Mouse (Mus musculus) right cerebral cortex, postnatal 36 days (tissue): ENCODE data around the gene Ddit4.

Source experiments
- DNase-seq, 2 experiments: peaks; one replicate each; pipeline ENCODE4 v3.0.0; 2022; ENCODE audit warnings: low spot score in 2 of 2, mixed read lengths in 1 of 2

Ddit4 gene

DNA sequence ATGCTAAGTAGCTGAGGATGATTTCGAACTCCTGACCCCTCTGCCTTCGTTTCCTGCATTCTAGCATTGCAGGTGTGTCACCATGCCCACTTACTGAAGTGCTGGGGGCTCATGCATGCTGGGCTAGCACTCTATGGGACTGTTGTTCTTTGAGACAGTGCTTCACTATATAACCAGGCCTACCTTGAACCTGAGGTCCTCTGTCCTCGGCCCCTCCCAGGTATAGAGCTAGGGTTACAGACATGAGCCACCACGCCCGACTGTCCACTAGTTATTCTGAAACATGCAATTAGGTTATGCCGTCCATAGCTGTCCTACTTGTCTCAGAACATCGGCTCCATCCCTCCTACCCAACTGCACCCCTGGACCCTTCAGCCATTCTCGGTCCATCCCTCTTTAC, 20.2 kb upstream of the Ddit4 start:
- DNase-seq: no peak

DNA sequence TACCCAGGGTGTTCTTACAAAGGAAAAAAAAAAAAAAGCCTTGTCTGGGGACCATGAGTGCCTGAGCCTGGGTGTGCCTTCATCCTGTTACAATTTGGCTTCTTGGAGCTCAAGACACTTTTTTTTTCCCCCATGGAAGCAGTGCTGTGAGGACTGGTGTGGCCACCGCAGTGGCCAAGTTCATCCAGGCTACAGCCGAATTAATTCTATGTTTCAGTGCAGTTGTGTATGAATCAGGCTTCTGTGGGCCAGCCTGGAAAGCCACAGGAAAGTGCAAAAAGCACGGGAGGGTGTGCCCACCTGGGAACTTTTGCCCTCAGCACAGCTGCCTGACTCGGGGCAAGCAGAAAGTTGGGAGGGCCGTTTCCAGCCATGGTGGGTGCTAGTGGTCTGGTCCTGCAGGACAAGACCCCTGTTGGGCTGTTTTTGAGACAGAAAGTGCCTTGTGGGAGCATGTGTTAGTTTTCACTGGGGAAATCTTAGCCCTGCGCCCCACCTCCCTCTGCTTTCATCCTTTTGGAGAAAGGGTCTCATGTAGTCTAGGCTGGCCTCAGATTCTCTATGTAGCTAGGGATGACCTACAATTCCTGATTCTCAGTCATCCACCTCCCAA, 18.9 kb upstream of the Ddit4 start:
- no peak for DNase-seq

DNA sequence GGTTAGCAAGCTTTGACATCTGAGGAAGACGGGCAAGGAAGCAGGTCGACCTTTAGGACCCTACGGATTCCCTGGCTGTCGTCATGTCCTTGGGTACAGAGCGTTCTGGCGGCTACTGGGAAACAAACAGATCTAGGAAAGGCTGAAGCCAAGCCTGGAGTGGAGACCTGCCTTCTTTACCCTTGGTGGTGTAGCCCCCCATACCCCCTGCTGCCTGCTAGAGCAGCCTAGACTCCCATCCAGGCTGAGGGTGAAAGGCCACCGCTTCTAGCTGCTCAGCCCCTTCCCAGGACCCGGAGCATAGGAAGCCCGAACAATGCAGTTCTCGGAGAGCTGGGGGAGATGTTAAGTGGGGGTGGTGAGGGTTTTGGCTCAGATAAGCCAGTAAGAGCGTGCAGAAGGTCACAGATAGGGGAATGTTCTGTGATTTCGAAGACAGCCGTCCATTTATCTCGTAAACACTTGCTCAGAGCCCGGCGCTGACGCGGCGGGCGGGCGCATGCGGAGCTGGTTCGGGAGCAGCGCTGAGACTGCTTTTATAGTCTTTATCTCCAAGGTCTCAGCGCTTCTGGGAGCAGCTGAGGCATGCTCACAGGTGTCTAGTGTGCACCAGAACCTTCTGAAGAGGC, 18.3 kb upstream of the Ddit4 start:
- DNase-seq: peak; percentile 75 to 88

DNA sequence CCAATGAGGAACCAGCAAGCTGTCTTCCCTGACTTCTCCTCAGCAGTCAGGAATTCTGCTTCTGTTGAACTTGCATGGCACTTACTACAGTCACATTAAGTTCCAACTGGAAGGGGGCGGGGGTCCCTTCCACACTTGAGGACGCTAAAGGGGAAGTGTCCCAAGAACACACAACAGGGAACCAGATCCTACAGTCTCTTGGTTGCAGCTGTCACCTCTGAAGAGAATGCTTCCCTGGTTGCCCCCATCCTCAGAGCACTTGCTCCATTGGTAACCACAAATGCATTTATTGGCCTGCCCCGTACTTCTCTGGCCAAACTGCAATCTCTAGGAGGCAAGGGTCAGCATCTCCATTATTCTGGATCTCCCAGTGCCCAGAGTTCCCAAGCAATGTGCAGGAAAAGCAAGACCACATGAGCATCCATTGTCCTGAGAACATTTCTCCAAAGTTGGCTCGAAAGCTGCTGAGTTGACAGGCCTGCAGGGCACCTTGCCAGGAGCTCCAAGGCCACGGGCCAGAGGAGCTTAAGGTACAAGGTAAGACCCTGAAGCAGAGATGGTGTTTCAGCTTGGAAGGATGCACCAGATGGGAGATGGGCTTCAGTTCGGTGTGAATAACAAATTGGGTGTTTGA, 15.8 kb upstream of the Ddit4 start:
- no peak for DNase-seq

DNA sequence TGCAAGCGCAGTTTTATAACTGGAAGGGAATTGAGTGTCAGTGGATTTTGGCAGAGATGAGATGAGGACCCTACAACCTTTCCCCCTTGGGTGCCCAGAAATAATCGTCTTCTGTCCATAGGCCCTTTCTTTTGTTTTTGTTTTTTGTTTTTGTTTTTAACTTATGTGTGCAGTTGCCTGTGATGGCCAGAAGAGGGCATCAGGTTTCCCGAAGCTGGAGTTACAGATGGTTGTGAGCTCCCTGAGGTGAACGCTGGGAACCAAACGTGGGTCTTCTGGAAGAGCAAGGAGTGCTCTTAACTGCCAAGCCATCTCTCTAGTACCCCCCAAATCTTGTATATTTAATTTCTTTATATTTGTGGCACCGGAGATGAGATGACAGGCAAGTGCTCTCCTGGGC, 15.1 kb upstream of the Ddit4 start:
- no peak for DNase-seq

DNA sequence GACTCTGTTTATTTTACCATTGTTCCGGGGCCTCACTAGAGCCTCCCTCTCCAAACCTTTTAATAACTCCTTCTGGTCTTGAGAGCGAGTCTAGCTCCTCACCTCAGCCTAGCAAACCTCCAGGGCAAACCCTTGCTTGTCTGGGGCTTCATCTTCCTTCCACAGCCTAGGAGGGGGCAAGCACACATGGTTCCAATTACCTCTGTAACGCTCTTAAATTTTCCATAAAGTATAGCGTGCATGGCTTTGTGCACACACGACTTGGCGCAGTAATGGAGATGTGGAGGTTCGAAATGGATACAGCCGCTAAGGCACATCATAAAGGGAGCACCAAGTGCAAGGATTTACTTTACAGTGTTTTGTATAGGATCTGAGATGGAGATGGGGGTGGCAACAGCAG, 14.2 kb upstream of the Ddit4 start:
- DNase-seq: no peak

DNA sequence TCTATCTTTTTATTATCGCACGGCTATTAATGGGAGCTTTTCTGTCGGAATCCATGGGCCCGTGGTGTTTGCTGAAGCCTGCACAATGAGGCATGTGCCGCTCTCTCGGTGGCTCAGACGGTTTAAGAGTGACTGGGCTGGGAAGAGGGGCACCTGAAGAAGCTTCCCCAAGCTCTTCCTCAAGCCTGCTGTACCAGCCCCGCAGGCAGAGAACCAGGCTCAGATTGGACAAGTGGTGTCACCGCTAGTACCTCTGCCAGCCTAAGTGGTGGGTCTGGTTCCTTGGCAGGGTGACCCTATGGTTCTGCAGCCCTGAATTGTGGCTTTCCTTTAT, 13.7 kb upstream of the Ddit4 start:
- no peak for DNase-seq

DNA sequence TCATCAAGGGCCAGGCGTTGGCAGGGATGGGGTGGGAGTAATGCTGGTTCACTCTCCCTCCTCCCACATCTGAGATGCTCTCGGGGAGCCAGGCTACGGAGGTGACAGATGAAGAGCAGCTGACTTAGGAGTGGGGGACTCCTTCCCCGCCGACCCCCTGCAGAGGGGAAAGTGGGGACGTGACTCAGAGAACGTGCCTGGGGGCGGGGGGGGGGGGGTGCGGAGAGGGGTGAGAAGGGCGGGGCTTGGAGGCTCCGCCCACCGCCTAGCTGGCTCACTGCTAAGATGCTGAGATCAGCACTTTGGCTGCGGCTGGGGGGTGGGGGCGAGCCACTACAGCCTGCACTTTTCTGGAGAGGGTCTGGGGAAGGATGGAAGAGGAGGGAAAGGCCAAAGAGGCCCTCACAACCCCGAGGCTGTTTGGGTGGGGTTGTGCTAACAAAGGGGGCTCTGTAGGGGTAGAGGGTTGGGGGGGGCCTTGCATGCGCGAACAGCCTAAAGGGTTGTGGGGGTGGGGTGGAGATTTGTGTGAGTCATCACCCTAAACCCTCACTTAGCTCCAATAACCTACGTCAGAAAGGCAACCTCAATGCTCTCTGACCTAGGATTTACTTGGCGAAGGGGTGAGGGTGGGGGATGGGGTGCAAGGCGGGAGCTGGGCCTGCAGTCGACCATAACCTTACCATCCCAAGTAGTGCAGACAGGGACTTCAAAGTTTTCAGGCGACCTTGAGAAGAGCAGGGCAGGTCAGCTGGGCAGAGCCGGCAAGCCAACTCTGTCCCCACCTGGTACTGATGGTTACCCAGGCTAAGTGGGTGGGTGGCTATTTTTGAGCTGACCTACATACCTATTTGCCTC, 13.1 kb upstream of the Ddit4 start:
- DNase-seq: no peak

DNA sequence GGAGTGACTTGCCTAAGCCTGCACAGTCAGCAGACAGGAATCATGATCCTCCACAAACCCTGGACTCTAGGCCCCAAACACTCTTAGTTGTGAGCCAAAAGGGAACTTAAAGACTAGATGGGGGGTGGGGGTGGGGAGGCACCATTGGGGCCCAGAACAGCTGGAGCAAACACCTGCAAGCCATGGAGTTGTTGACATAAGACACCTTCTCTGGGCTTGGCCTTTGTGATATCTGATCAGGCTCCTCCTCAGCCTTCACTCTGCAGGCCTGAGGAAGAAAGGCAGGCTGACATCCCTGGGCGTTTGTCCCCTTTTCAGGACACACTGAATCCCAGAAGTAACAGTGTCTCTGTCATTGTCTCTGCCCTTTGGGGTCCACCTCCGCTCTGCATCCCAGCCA, 12.0 kb upstream of the Ddit4 start:
- DNase-seq: no peak

DNA sequence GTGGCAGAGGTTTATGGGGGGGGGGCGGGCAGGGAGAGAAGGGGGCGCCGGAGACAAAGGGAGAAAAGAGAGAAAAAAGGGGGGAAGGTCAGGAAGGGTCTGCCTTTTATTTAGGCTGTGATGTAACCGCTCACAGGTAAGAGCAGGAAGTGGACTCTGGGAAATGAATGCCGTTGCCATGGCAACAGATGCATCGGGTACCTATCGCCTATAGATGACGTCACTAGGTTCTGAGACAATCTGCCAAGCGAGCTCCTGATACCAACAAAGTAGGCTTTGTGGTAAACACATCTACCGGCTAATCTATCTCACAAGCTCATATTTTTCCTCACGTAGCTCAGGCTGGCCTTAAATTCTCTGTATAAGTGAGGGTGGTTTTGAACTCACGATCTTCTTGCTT, 7.9 kb upstream of the Ddit4 start:
- DNase-seq: no peak

DNA sequence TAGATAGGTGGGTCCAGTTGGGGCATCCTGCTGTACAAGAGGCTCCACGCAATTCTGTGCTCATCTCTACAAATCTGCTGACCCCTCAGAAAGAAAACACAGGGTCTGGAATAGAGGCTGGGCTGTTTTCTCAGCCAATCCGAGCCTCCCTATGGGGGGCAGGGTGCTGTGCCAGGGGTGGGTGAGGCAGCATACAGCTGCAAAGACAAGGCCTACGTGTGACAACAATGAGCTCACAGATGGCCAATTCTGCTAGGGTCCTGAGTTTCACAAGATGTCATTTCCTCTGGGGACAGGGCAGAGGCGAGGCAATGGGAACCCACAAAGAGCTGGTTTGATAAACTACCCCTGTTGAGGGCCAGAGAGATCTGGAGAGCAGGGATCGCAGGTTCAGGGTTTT, 6.8 kb upstream of the Ddit4 start:
- DNase-seq: no peak

DNA sequence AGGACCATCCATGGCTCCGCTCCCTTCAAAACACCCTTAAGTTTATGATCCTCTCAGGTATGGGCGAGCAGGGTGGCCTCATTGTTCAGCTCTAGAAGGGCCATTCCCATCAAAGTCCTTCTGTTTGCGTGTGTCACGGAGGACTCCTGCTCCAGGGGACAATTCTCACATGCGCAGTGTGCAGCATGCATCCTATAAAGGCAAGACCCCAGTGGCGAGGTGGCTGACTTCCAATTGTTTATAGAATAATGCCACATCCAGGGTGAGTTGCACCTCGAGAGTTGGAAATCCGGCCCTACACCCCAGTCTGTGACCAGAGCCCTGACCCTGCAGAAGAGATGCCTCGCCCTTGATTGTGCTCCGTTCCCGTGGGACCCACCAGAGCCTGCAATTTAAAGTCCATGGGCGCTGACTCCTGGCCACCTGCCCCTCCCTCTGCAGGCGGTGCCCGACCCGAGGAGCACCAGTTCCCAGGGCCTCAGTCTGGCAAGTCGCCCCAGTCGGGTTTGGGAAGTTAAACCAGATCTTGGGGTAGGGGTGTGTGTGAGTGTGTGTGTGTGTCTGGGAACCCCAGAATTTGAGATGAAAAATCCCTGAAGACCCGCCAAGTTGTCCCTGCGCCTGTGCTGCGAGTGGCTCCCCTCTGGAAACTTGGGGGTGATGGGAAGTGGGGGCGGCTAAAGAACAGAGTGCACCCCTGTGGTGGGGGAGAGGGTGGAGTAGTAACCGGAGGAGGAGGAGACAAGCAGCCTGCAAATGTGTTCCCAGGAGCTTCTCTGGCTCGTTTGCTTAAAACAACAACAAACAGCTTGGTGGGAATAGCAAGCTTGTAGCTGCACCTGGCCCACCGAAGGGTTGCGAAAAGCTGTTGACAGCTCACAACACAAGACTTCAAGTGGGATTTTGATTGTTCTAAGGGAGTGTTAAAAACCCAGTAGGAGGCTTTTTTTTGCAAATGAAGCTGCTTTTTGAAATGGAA, 5.8 kb upstream of the Ddit4 start:
- DNase-seq: no peak

DNA sequence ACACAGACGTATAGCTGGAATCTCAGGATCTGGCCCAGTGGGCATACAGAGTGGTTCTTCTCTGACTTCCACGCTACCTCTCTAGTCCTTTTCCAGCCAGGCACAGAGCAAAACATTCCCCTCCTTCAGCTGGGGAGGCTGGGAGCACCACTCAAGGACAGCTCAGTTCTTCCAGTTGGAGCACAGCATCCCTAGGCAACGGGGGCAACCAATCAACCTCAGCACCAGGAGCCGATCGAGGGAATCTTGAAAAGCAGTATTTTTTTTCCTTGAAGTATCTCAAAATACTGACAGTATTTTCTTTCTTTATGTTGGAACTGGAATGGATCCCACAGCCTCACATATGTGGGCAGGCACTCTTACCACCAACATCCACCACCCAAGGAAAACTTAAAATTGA, 5.0 kb upstream of the Ddit4 start:
- no peak for DNase-seq

DNA sequence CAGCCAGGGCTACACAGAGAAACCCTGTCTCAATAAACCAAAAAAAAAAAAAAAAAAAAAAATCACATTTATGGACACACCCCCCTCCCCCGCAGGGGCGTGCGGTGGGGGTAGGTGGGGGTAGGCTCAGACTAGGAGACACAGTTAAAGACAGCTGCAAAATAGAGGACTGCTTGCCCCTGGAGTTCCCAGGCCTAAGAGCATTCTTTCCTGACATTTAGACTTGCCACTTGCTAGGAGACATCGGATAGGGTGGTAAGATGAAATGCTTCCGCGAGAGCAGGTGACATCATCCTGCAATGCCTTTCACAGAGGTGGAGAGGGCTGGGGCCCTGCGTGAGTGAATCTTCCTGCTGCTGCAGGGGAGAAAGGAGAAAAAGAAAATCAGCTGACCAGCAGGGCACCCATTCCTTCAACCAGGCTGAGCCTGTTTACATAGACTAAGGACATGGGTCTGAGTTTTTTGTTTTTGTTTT, 2.0 kb upstream of the Ddit4 start:
- no peak for DNase-seq

DNA sequence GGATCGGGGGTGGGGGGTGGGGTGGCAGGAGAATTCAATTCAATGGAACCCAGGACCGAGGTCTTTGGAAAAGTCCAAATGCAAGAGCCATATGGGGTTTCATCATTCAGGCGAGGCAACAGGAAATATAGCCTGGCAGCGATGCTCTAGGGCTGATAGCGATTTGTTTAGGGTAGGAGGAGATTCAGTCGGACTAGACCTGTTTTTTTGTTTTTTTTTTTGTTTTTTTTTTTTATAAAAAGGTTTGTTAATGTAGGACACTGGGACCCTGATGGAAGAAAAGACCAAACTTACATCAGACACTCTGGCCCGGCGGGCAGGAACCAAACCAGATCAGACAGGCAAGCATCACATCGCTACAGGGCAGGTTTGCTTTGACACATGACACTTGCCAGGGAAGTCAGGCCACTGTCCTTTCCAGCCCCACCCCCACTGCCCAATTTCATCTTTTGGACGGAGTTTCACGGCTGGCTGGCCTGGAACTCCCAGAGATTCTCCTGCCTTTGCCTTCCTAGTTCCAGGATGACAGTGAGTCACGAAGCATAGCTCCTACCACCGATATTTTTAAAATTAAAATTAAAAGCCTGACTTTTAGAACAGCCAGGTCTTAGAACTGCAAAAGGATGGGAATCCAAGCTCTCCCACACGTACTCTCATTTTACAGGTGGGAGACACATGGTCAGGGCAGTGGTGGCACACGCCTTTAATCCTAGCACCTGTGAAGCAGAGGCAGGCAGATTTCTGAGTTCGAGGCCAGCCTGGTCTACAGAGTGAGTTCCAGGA, 1.3 kb upstream of the Ddit4 start:
- DNase-seq: no peak

DNA sequence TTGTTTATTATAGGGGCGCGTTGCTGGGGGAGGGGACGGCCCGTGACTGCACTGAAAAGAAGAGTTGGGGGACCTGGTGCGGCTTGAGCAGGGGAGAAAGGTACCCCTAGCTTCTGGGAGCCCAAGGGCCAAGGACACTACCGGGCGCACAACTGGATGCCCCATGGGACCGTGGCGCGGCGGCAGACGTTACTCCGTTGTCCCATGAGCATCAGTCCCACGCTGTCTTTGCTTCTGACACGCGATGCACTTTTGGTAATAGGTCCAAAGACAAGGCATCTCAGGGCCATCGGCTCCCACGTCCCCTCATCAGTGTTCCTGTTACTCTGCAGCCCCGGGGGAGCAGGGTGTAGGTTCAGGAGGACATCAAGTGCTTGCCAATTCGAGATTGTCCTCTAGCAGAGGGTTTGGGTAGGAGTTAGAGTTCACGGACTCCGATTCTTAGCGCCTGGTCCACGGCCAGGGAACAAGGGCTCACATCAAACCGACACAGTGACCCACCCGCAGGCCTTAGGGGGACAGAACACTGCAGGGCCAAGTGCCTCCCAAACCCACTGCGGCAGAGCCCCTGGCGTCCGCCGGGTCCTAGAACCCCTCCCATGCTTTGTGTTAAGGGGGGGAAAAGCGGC, 632 bp upstream of the Ddit4 start:
- DNase-seq: peak in 1 of 2 experiments; percentile 41

DNA sequence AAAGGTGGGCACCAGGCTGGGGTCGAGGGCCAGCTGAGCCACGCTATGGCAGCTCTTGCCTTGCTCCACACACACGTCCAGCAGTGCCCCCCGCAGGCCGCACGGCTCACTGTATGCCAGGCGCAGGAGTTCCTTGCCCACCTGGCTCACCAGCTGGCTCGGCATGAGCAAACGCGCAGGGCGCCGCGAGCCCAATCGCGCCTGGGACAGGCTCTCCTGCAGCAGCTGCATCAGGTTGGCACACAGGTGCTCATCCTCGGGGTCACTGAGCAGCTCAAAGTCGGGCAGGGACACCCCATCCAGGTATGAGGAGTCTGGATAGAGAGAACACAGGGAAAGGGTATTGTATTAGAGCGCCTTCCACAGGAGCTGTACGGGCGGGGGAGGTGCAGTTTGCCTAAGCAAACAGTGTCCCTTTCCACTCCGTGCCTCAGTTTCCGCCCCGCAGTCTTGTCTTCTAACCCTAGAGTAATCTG, 880 bp downstream of the Ddit4 start:
- peak; percentile 78 to 79 for DNase-seq

DNA sequence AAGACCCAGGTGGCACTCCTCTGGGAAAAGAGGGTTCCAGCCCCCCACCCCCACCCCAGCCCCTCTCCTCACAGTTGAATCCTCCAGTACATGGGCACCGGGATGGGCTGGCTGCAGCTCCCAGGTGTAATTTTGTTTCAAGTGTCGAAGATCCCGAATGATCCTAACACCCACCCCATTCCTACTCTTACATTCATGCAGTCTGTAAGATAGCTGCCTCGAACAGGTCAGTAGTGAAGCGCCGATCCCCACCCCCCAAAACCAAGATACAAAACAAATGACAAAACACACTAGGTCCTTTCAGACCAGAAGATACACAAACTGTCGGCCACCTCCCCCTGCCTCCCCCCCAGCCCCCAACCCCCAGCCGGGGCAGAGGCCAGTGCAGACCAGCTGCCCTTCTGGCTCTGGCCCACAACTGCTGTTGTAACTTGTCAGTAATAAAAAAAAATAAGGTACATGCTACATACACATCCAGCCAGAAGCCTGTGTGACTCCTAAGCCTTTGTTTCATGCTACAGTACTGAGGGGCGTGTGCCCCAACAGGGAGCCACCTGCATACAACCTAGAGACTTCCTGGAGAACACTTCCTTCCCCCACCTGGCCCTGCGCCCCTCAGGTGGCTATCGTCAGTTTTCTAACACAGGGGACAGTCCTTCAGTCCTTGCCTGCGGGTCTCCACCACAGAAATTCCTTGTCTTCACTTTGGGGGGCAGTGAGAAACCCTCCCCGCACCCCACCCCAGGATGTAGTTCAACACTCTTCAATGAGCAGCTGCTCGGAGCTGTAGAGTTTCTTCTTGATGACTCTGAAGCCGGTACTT, 1.6 kb downstream of the Ddit4 start:
- no peak for DNase-seq

DNA sequence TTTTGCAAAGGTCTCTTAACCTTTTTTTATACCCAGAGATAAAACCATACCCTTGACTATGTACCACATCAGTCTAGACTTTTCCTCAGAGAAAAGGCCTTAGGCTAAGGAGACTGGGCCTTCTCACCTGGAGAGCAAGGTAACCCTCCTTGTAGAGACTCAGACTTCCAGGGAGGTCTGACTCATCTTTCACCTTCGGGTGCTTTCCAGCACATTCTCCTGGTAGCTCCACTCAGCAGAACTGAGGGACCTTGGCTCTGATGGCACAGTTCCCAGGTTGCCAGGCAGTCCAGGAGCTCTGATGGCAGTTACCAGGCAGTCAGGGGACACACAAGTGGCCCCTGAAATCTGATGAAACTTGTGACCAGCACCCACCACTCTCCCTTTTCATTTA, 2.4 kb downstream of the Ddit4 start:
- no peak for DNase-seq
